Mouse (Mus musculus): ENCODE results near the gene Ift52.

The Ift52 gene

DNA sequence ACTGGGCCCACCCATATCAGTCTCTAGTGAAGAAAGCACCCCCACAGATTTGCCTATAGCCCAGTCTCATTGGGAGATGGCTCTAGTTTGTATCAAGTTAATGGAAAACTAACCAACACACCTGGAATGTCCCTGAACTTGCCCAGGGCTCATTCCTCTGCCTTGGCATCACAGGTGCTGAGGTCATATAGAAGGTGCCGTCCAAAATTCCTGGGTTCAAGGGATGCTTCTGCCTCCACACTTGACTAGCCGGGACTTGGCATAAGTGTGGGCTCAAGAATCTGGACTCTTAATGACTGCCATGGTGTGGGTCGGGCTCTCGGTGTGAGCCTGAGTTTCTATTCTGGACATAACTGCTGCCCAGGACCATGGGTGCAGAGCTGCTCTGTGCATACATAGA, 61.9 kb downstream of the Ift52 start:
- DNase-seq, result peak; percentile 17 to 61

DNA sequence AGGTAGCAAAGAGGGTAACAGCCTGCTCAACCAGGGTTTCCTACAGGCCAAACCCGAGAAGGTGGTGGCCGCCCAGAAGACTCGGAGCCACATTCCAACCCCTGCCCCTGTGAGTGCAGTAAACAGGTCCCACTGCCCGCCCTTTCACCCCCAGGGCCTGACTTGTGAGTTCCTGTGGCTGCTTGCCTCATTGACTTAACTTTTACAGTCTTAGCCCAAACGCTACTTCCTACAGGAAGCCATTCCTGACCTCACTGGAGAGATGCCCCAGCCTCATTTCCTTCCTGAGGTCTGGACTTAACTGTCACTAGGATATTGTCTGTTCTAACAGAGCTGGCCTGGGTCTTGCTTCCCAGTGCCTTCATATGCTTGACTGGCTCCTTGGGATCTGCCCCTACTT, 65.4 kb downstream of the Ift52 start:
- peak; percentile 34 to 61 for DNase-seq

DNA sequence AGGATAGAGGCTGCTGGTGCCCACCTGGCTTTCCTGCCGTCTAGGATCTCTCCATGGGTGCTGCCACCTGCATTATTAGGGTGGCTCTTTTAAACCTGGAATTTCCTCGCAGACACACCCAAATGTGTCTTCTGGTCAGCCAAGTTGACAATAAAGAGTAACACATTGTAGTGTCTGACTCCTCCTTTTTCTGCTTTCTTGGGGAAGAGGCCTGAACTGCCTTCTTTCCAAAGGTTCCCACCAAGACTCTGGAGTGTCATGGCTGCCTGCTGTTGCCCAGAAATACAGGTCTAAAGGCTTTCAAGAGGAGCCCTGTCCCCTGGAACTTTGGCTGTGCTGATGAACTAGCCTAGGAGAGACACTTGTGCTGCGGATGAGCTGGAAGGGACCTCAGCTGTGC, 67.4 kb downstream of the Ift52 start:
- DNase-seq, result no peak

DNA sequence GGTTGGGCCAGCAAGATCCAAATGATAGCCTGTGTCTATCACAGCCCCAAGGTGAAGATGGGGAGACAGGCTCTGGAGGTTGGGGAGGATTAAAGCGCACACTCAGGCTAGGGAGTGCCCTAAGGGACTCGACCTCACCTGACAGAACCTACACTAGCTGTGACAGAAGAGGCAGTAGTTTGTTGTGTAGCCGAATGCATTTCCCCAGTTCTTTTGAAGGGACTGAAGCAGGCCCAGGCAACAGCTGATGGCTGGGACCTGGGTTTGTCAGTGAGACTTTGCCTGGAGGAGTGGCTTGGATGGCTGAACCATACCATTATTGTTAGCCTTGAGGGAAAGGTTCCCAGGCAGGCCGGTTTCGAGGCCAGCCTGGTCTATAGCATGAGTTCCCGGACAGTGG, 67.9 kb downstream of the Ift52 start:
- no peak for DNase-seq

DNA sequence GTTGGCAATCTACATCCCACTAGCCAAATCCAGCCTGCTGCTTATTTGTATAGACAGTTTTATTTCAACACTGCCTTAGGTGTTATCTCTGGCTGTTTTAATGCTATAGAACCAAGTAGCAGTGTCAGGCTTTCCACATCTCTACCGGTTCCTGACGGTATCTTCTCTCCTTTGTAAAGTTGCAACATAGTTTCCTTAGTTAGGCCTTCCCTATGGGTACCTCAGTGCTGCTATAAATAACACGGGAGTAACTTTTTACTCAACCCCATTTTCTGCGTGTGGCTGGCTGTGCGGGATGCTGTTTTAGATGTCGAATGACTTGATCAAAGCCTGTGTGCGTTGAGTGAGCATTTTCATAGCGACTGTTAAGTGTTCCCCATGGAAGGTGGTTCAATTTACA, 69.4 kb downstream of the Ift52 start:
- DNase-seq, result no peak

DNA sequence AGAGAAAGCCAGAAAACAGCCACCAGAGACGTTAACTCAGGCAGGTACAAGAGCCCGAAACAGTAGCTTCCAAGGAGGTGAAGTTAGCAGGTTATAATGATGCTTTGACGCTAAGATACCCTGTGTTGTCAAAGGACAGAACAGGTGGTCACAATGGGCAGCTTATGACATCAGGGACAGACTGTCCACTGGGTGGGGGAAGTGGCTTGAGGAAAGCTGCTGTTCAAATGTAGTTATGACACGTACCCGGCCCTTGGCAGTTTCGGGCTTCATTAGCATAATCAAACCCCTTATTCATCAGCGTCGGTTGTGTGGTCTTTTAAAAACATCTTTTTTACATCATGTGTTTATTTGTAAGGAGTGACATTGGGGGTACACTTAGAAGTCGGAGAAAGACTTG, 70.6 kb downstream of the Ift52 start, which contains the start of gene Gtsf1l:
Gene Gtsf1l (minus strand): TSS at position 128 of the 400 bp plus-strand sequence.
- DNase-seq, result no peak

DNA sequence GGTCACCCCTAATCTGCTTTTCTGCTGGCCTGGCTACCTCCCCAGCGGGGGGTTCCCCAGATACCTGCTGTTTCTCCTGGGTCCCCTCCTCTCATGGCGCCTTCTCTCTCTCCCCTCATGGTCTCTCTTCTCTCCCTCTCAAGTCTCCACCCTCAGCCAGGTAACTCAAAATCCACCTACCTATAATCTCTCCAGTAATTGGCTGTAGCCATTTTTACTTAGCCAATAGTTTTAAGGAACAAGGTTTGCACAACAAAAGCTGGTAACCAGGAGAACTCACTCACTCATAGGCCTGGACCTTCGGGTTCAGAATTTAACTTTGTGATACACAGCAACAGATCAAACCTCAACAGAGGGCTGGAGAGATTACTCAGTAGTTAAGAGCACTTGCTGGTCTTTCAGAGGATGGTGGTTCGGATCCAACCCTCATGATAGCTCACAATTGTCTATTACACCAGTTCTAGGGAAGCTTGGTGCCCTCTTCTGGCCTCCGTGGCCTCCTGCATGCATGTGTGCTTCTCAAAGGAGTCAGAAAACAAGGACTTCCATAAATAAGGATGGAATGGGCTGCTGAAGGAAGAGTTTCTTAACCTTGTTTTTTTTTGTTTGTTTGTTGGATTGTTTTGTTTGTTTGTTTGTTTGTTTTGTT, 72.4 kb downstream of the Ift52 start:
- peak in 1 of 2 experiments; percentile 50 for DNase-seq

DNA sequence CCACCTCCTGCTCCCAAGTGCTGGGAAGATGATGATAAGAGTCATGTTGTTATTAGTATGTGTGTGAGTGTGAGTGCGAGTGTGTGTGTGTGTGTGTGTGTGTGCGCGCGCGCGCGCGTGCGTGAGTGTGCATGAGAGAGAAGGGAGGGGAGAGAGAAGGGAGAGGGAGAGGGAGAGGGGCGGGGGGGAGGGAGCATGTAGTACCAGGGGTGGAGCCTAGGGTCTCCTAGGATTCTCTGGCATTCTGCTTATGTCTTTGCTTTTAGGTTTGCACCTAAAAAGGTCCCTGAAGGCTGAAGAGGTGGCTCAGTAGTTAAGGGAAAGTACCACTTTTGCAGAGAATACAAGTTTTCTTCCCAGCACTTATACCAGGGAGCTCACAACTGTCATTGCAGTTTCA, 77.8 kb downstream of the Ift52 start:
- DNase-seq, result no peak

All from kidney, adult 8-10 months (tissue).